Mouse (Mus musculus): ENCODE results near the gene Slc31a2.

- TF ChIP-seq CTCF (IDR thresholded peaks at IDR 0.05; ENCODE audit: control insufficient read depth, insufficient read depth, insufficient replicate concordance, low read depth, low read length) (no peak), POLR2A (IDR thresholded peaks at IDR 0.05; ENCODE audit: control insufficient read depth, low read depth, low read length) (no peak)
Measured at GRCm38 (mm10) chr4:62331977-62332376, 69.6 kb downstream of the Slc31a2 start.
